Mouse (Mus musculus) hindbrain, embryonic 12.5 days (tissue): Measurements from ENCODE around the gene Med7. TPM values are rescaled to one million over a fixed set of nuclear protein-coding genes. Genes with fewer than 3 reads are reported as not detected.

ENCODE experiments used
- ATAC-seq: fragments of 200-750 bp; cut with Nextera tagmentation; 2 replicates; pipeline ENCODE4 v1.8.0; 2017; ENCODE audit warnings: moderate TSS enrichment; ENCODE audit not compliant: low FRiP score
- H3K27ac ChIP-seq: fragments of 300-500 bp; sonication (generic); 2 replicates; pipeline ENCODE4 v1.5.1; 2016; ENCODE audit warnings: mild to moderate bottlenecking
- H3K27me3 ChIP-seq: fragments of 300-500 bp; sonication (generic); 2 replicates; pipeline ENCODE4 v1.6.1; 2016; ENCODE audit warnings: mild to moderate bottlenecking
- H3K36me3 ChIP-seq: fragments of 300-500 bp; sonication (generic); 2 replicates; pipeline ENCODE4 v1.6.1; 2016; ENCODE audit warnings: mild to moderate bottlenecking
- H3K4me1 ChIP-seq: fragments of 300-500 bp; sonication (generic); 2 replicates; pipeline ENCODE4 v1.6.1; 2016
- H3K4me2 ChIP-seq: fragments of 300-500 bp; sonication (generic); replicated peaks from 2 replicates; pipeline ENCODE4 v1.6.1; 2016; ENCODE audit warnings: mild to moderate bottlenecking
- H3K4me3 ChIP-seq: fragments of 300-500 bp; sonication (generic); 2 replicates; pipeline ENCODE4 v1.5.1; 2016; ENCODE audit warnings: mild to moderate bottlenecking
- H3K9ac ChIP-seq: fragments of 300-500 bp; sonication (generic); 2 replicates; pipeline ENCODE4 v1.6.1; 2016; ENCODE audit warnings: mild to moderate bottlenecking, moderate library complexity
- H3K9me3 ChIP-seq: fragments of 300-500 bp; sonication (generic); replicated peaks from 2 replicates; pipeline ENCODE4 v1.6.1; 2016; ENCODE audit warnings: mild to moderate bottlenecking
- WGBS: fragments of 180-500 bp; shearing (Covaris S2); methylation state at CpG from one replicate; pipeline ENCODE4 v1.1.7; 2016; 5-methylcytosine and 5-hydroxymethylcytosine counted together
- polyA plus RNA-seq: library from polyadenylated mRNA; unstranded; fragments of >200 nt; fragmentation: Nextera tagmentation; extraction: Ambion mirVana; gene quantifications from 2 replicates; pipeline ENCODE4 v1.2.1, GENCODE M21; 2016

Gene Med7
- polyA plus RNA-seq, 1 experiment from 2014 or later: 85.9 TPM

DNA sequence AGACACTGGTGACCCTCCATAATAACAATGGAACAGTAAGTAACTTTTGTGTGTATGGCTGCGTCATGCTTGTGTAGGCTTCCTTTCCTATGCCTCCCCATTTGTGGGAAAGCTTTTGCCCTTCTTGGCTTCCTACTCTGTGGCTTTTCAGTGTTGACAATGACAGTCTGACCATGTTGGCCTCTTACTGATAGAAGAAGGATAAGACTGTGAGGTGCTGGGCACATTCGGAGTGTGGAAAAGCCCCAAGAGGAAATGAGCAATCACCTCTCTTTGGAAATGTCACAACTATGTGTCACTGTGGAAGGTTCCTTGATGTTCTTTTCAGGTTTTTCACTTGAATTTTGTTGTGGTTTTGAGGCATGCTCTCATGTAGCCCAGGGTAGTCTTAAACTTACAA is 30.2 kb downstream of the Med7 start:
- Histone ChIP-seq H3K27ac (no peak overlapping the region), H3K4me1 (no peaks in the 10 kb centered on the region), H3K36me3 (no peaks in the 10 kb centered on the region), H3K4me3 (no peak overlapping the region), H3K27me3 (no peaks in the 10 kb centered on the region), H3K9me3 (no peaks in the 10 kb centered on the region), H3K9ac (no peak overlapping the region), H3K4me2 (no peak overlapping the region)
- no peak for ATAC-seq
- WGBS: 90% methylated on average over 2 of the region's 2 CpGs

DNA sequence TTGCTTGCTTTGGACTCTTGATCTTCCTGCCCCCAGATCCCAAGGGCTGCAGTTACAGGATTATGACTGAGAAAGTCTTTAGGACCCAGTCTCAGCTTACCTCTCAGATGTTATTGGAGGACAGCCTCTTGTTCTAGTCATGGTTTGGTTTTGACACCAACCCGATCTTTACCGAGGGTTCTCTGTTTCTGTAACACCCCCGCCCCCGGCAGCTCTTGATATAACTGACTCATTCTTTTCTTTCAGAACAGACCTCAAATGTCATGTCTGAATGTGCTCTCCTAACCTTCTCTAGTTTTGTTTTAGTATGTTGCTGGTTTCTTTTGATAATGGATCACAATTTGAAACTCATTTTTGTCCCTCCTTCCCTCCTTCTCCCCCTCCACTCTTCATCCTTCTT is 37.5 kb downstream of the Med7 start:
- Histone ChIP-seq H3K27ac (no peak overlapping the region), H3K4me1 (no peaks in the 10 kb centered on the region), H3K9ac (no peak overlapping the region), H3K36me3 (no peaks in the 10 kb centered on the region), H3K4me3 (no peak overlapping the region), H3K9me3 (no peaks in the 10 kb centered on the region), H3K27me3 (no peaks in the 10 kb centered on the region), H3K4me2 (no peak overlapping the region)
- no peak for ATAC-seq
- WGBS: 94% methylated on average over 4 of the region's 4 CpGs

DNA sequence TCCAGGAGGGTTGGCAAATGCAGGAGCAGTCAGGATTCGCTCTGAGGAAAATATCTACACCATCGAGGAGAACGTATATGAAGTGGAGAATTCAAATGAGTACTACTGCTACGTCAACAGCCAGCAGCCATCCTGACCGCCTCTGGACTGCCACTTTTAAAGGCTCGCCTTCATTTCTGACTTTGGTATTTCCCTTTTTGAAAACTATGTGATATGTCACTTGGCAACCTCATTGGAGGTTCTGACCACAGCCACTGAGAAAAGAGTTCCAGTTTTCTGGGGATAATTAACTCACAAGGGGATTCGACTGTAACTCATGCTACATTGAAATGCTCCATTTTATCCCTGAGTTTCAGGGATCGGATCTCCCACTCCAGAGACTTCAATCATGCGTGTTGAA is 42.6 kb downstream of the Med7 start:
- Histone ChIP-seq H3K4me3 (no peak overlapping the region), H3K9me3 (no peaks in the 10 kb centered on the region), H3K36me3 (no peaks in the 10 kb centered on the region), H3K27me3 (no peaks in the 10 kb centered on the region), H3K27ac (no peak overlapping the region), H3K9ac (no peak overlapping the region), H3K4me2 (no peak overlapping the region), H3K4me1 (no peaks in the 10 kb centered on the region)
- WGBS: 88% methylated on average over 9 of the region's 9 CpGs
- ATAC-seq: no peak

DNA sequence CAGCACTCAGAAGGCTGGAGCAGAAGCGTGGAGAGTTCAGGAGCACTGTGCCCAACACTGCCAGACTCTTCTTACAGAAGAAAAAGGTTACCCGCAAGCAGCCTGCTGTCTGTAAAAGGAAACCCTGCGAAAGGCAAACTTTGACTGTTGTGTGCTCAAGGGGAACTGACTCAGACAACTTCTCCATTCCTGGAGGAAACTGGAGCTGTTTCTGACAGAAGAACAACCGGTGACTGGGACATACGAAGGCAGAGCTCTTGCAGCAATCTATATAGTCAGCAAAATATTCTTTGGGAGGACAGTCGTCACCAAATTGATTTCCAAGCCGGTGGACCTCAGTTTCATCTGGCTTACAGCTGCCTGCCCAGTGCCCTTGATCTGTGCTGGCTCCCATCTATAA is 43.8 kb downstream of the Med7 start:
- no peak overlapping the region for H3K4me2 ChIP-seq
- no peaks in the 10 kb centered on the region for H3K27me3 ChIP-seq
- no peaks in the 10 kb centered on the region for H3K4me1 ChIP-seq
- H3K27ac ChIP-seq: no peak overlapping the region
- H3K9me3 ChIP-seq: no peaks in the 10 kb centered on the region
- H3K4me3 ChIP-seq: no peak overlapping the region
- 78% methylated on average over 7 of the region's 7 CpGs for WGBS
- no peak overlapping the region for H3K9ac ChIP-seq
- no peak for ATAC-seq
- H3K36me3 ChIP-seq: no peaks in the 10 kb centered on the region

DNA sequence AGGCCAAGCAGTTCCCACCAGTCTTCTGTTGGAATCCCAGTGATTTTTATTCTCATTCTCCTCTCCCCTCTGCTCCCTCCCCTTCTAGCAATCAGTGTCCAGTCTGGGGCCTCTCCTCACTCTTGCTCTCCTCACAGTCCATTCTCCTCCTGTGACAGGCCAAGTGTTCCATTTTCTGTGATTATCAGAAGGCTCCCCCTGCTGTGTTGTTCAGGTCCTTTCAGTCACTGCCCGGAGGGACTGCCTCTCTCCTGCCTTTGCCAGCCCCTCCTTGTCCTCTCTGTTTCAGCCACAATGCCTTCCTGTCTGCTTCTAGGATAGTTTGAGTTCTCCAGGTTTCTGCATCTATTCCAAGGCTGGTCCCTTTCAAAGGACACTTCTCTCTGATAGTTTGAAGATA is 51.5 kb downstream of the Med7 start:
- Histone ChIP-seq H3K4me1 (no peaks in the 10 kb centered on the region), H3K36me3 (no peaks in the 10 kb centered on the region), H3K4me3 (no peak overlapping the region), H3K27ac (no peak overlapping the region), H3K9ac (no peak overlapping the region), H3K4me2 (no peak overlapping the region), H3K27me3 (no peaks in the 10 kb centered on the region), H3K9me3 (no peaks in the 10 kb centered on the region)
- WGBS: 13% methylated on average over 1 of the region's 1 CpGs
- no peak for ATAC-seq

DNA sequence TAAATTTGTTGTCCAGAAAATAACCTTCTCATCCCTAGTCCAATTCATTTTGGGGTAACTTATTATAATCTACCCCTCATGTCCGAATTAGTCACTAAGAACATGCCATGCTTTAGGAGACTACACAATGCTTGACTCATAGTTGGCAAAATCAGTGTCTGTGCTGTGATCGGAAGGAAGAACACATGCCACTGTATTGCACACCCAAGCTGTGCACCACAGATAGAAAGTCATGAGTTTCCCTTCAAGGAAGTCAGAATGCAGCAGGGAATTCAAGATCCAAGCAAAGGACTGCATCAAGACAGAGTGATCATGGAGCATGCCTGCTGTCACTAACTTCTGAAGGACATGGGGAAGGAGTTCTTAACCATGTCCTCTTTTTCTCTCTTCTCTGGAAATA is 51.9 kb downstream of the Med7 start:
- no peaks in the 10 kb centered on the region for H3K4me1 ChIP-seq
- no peak for ATAC-seq
- no peaks in the 10 kb centered on the region for H3K36me3 ChIP-seq
- no peak overlapping the region for H3K4me3 ChIP-seq
- no peak overlapping the region for H3K9ac ChIP-seq
- H3K27me3 ChIP-seq: no peaks in the 10 kb centered on the region
- H3K9me3 ChIP-seq: no peaks in the 10 kb centered on the region
- no peak overlapping the region for H3K27ac ChIP-seq
- 87% methylated on average over 2 of the region's 2 CpGs for WGBS
- H3K4me2 ChIP-seq: no peak overlapping the region

Other genes with a start within 250 kb of the Med7 start
- 1.1 TPM in 2 replicates for gene Fndc9, start 201.4 kb upstream of the Med7 start, polyA plus RNA-seq
- 65.1 and 68.3 TPM in 2 replicates for gene Cyfip2, start 124.1 kb upstream of the Med7 start, polyA plus RNA-seq
- gene Itk, start 47.4 kb upstream of the Med7 start, polyA plus RNA-seq: 0.05 TPM in 1 of 2 replicates, not detected in the other
- gene Fam71b, start 40.4 kb upstream of the Med7 start, polyA plus RNA-seq: not detected in 2 replicates
- 0.14 and 0.35 TPM in 2 replicates for gene Havcr2, start 18.0 kb downstream of the Med7 start, polyA plus RNA-seq
- gene Gm12169, start 87.3 kb downstream of the Med7 start, polyA plus RNA-seq: not detected in 2 replicates
- not detected in 2 replicates for gene BC053393, start 134.6 kb downstream of the Med7 start, polyA plus RNA-seq
- not detected in 2 replicates for gene Dppa1, start 192.3 kb downstream of the Med7 start, polyA plus RNA-seq